Mouse (Mus musculus) liver, embryonic 14.5 days (tissue): ENCODE measurements around the gene Ubxn2a.

Source experiments
- CTCF ChIP-seq: IDR thresholded peaks from 2 replicates; pipeline ENCODE4 v1.5.1; 2016; ENCODE audit warnings: antibody characterized with exemption, low read depth, control low read depth
- EP300 ChIP-seq: IDR thresholded peaks from 2 replicates; pipeline ENCODE4 v1.6.1; 2016; ENCODE audit warnings: antibody characterized with exemption, low read depth

- TF ChIP-seq CTCF (no peak), EP300 (no peak)
Measured at GRCm38 (mm10) chr12:4842890-4843597, 64.5 kb downstream of the Ubxn2a start, which contains the start of gene Wdcp.
